Mouse (Mus musculus) heart, postnatal 14 days (tissue): Measurements from ENCODE around the gene Ung. TPM values are rescaled to one million over a fixed set of nuclear protein-coding genes. Genes with fewer than 3 reads are reported as not detected.

Experiments
- DNase-seq, 2 experiments: peaks; one replicate each; pipeline ENCODE4 v3.0.0; 2021 to 2022
- intact Hi-C: fragments of 180-260 bp; cut with DNase I; formaldehyde crosslinking; loops from one replicate; pipeline ENCODE4 v1.15.1; 2025
- total RNA-seq, 2 experiments: library from RNA; stranded (reverse); gene quantifications; 2 replicates each; pipeline ENCODE4 v1.2.3; 2021

Gene Ung
- total RNA-seq, 2 experiments from 2014 or later = 24.1 to 26.9 TPM

DNA sequence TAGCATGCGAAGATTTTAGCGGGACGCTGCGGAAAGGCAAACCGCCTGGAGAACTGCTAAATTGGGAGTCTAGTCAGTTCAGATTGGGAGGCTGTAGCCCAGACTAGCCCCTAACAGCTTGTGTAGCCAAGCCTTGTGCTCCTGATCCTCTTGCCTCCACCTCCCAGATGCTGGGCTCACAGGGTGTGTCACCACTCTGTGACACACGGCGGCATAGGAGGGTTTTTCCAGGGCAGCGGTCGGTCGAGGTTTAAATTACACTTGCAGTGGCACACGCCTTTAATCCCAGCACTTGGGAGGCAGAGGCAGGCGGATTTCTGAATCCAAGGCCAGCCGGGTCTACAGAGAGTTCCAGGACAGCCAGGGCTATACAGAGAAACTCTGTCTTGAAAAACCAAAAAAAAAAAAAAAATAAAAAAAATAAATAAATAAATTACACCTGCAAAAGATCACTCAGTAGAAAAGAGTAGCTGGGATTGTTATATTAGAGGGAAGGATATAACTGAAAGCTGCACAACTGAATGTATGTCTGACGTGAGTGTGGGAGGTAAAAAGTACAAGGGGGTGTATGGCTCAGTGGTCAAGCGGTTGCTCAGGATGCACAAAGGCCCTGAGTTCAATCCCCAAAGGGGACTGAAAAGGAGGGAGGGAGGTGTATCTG lies 506 bp upstream of the Ung start:
- intact Hi-C loops = loop anchor here (10.0 kb wide), 1 partner anchor 275 kb away; no protein-coding TSS in a partner anchor

DNA sequence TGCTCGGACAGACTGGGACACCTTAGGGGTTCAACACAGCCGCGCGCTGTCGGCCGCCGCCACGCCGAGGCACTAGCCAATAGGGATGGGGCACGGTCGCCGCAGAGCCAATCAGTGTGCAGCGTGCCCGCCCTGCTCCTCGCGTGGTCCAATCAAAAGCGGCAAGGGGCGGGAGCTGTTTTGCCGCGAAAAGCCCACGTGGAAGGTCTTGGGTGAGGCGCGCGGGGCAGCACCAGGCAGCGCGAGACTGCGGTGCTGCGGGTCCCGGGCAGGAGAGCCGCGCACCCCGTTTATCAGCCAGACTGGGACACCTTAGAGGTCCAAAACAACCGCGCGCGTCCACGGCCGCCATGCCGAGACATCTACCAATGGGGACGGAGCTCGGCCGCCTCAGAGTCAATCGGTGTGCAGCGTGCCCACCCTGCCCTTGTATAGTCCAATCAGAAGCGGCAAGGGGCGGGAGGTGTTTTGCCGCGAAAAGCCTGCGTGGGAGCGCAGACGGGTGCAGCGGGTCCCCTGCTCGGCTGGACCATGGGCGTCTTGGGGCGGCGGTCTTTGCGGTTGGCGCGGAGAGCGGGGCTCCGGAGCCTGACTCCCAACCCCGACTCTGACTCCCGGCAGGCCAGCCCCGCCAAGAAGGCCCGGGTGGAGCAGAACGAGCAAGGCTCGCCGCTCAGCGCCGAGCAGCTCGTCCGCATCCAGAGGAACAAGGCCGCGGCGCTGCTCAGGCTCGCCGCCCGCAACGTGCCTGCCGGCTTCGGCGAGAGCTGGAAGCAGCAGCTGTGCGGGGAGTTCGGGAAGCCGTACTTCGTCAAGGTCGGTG lies 723 bp downstream of the Ung start:
- intact Hi-C loops = no loop called here
- peak; percentile 94 for DNase-seq

More for the DNA sequence above, 506 bp upstream of the Ung start:
- DNase-seq = no peak

GRCm38 (mm10) chr5:114131521-114131840 lies 1.3 kb downstream of the Ung start:
- peak in 1 of 2 experiments; percentile 75 for DNase-seq
- intact Hi-C loops = no loop called here

DNA sequence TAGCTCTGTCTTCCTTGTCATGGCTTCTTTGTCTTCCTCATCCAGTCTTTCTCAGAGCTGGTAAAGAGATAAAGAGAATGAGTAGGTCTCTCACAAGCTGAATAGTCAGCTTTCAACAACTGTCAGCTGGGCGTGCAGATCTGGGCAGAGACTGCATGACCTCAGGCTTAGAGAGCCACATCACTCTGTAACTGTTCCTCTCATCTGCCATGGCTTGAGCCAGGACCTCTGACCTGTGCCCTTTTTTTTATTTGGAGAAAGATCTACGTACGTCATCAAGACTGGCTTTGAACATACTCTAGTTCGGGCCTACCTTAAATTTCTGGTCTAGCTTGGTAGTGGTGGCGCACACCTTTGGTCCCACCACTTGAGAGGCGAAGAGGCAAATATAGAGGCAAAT lies 2.7 kb downstream of the Ung start:
- intact Hi-C loops = no loop called here
- DNase-seq = no peak

DNA sequence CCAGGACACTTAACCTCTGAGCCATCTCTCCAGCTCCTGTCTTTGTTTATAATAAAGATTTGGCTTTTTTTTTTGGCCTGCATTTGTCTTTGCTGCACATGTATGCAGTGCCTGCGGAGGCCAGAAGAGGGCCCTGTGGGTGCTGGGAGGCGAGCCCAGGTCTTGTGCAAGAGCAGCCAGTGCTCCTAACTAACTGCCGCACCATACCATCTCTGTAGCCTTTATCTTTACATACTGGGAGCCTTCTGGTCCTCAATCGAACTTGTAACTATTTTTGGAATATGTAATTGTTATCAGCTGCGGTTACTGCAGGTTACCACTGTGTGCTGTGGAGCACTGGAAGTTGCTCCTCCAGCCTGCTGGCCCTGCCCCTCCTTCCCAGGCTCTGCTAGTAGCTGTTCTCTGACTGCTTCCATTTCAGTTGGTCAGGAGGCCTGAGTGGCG lies 3.9 kb downstream of the Ung start:
- intact Hi-C loops = no loop called here

DNA sequence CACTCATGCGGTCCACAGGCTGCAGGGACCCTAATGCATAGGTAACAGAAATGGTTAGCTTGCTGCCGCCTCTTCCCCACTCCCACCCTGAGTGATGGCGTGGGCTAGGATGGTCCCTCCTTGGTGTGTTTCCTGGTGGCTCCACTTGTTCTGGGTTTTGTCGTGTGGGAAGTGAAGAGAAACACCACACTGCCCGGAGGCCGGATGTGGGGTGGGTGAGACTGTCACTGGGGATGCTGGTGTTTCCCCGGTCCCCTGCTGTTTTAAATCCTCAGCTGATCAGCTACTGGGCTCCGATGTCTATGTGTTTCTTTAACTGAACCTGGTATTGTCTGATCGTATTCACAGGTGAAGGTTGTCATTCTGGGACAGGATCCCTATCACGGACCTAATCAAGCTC lies 5.3 kb downstream of the Ung start:
- intact Hi-C loops = loop anchor here (1.0 kb wide), 1 partner anchor 39 kb away; no protein-coding TSS in a partner anchor
- DNase-seq = no peak

More for the DNA sequence above, 3.9 kb downstream of the Ung start:
- peak; percentile 72 to 78 for DNase-seq

DNA sequence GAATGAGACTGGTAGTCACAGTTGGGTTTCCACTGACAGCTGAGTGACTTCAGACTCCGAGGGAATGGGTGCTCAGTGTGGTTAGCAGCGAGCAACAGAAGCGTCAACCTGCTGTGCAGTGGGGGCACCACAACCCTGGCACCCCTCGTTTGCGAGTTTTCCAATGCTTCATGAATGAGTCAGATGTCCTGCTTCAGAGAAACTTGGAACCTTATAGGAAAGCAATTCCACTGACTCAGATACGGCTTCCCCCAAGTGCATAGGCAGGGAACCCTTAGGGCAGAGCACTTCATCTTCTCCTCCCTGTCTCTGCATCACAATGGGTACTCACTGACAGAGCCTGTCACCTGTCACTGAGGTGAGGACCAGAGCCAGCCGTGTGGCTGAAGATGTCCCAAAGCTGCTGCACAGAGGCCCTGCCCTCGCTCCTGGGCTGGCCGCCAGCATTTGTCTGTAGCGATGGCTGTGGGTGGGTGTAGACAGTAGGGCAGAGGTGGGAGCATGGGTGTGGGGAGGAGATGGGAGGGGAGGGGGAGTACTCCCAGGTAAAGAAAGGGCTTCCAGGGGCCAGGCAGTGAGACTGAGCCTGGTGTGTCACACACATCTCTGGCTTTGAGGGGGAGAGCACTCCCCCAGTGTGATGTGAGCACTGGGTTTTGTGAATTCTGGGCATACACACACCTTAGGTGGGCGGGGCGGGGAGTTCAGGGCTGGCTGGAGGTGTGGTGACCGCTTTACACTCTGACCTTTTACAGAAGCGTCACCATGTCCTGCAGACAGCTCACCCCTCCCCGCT lies 7.5 kb downstream of the Ung start:
- peak; percentile 45 to 51 for DNase-seq

DNA sequence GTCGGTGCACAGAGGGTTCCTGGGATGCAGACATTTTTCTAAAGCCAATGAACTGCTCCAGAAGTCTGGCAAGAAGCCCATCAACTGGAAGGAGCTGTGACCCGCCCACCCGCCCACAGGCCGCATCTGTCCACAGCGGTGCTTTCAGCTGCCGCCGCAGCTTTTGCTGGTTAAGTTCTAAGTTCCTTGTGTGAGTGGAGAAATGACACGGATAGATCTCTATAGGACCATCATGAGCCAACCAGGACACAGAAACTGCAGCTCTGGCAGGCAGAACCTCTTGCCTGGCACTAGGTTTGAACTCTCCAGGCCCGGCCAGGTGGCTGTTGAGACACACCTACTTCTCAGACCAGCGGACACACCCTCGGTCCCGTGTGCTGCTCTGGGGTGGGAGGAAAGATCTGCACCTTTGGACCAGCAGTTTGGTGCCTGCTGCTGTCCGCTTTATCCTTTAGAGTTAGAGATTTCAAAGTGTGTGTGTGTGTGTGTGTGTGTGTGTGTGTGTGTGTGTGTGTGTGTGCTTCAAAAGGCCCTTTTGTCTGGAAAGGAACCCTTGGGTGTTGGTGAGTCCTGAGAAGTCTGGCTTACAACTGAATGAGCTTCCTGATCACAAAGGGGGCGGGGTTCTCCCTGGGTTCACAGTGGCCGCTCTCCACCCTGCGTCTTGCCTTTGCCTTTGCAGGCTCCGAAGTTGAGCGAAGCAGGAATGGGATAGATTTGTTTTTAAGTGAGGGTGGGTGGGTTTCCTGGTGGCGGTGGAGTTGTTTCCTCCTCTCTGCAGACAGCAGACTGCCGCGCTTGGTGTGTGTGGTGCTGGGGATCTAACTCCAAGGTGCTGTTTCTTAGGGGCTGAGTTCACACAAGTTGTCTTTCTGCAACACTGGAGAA lies 8.3 kb downstream of the Ung start:
- DNase-seq = peak; percentile 45 to 56
- intact Hi-C loops = loop anchor here (2.0 kb wide), 1 partner anchor 40 kb away; no protein-coding TSS in a partner anchor

More for the DNA sequence above, 7.5 kb downstream of the Ung start:
- intact Hi-C loops = loop anchor here (2.0 kb wide), 2 partner anchors 15 to 41 kb away; no protein-coding TSS in a partner anchor

- DNase-seq = peak; percentile 87 to 92
- intact Hi-C loops = loop anchor here (2.0 kb wide), 1 partner anchor 40 kb away; no protein-coding TSS in a partner anchor
Measured at GRCm38 (mm10) chr5:114139175-114139574, 9.0 kb downstream of the Ung start.

GRCm38 (mm10) chr5:114146028-114146888 lies 16.1 kb downstream of the Ung start, which contains the start of gene Acacb:
Gene Acacb (plus strand): TSS chr5:114146535.
- peak; percentile 47 to 64 for DNase-seq

GRCm38 (mm10) chr5:114147043-114147972 lies 17.1 kb downstream of the Ung start:
- no peak for DNase-seq
- intact Hi-C loops = no loop called here

More at GRCm38 (mm10) chr5:114146028-114146888, 16.1 kb downstream of the Ung start, which contains the start of gene Acacb:
- intact Hi-C loops = no loop called here

DNA sequence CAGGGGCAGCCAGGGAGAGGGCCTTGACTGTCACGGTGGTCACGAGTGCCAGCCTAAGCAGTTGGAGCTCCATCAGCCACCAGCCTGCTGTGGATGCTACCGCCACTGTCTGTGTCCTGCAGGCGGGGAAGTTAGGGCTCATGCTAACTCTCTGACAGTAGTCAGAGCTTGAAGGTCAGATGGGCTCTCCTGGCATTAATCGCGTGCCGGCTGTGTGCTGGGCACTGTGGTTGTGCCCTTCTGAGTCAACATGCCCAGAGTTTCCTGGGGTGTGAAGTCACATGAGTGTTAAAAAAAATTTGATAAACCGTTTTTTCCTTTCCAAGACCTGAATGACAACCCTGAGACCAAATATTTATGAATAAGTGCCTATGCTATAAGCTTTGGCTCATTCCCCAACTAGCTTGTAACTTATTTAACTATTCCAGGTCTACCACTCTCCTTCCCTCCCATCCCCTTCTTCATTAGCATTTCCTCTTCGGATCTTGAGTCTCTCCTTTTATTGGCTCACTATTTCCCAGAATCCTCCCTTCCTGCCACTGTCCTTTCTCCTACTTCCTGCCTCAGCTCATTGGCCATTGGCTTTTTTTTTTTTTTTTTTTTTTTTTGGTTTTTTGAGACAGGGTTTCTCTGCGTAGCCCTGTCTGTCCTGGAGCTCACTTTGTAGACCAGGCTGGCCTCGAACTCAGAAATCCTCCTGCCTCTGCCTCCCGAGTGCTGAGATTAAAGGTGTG lies 22.3 kb downstream of the Ung start:
- DNase-seq = no peak
- intact Hi-C loops = loop anchor here (2.0 kb wide), 1 partner anchor 16 kb away; no protein-coding TSS in a partner anchor

DNA sequence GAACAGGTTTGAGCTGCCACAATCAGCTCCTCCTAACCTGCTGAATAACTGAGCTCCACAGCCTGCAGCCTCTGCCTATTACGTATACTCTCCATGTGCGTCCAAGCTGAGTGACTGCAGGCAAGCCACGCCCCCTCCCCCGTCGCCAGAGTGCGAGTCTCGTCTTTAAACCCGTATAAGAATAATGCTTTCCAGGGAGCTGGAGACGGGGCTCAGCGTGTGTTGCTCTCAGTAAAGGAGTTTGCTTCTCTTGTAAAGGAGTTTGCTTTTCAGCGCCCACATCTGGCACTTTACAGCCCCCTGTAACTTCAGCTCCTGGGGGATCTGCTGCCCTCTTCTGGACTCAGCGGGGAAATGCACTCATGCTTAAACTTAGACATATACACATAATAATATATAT lies 23.3 kb downstream of the Ung start:
- DNase-seq = no peak

GRCm38 (mm10) chr5:114154765-114155164 lies 24.6 kb downstream of the Ung start:
- intact Hi-C loops = no loop called here
- no peak for DNase-seq

More for the DNA sequence above, 23.3 kb downstream of the Ung start:
- intact Hi-C loops = loop anchor here (2.0 kb wide), 1 partner anchor 17 kb away; no protein-coding TSS in a partner anchor

- peak in 1 of 2 experiments; percentile 45 for DNase-seq
- intact Hi-C loops = no loop called here
Measured at GRCm38 (mm10) chr5:114155168-114155933, 25.2 kb downstream of the Ung start.

DNA sequence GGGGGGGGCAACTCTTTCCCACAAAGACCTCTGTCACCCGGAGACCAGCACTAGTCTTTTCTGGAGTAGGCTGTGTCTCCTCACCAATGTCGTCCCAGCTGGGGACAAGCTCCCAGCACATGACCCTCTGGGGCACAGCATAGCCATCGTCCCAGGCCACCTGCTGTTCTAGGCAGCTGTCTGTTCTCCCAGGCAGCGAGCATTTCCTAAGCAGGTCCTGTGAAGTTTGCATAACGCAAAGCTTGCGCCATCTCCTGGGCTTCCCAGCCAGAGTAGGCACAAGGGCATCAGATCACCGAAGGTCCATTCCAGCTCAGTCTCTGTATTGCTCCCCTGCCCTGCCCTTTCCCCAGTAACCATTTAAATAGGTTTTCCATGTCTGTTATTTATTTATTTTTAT lies 27.1 kb downstream of the Ung start:
- intact Hi-C loops = no loop called here

More for the DNA sequence above, 27.1 kb downstream of the Ung start:
- DNase-seq = no peak
